Mouse (Mus musculus) megakaryocyte-erythroid progenitor cell, adult 5-6 weeks (primary cell): ENCODE results near the gene Olfr25. TPM values are rescaled to one million over a fixed set of nuclear protein-coding genes. Genes with fewer than 3 reads are reported as not detected.

ENCODE experiments used
- ATAC-seq: replicated peaks from 2 replicates; pipeline ENCODE4 v1.8.0; 2016; ENCODE audit warnings: mild to moderate bottlenecking, inconsistent platforms; ENCODE audit not compliant: severe bottlenecking, poor library complexity, low FRiP score, low TSS enrichment
- total RNA-seq, 2 experiments: library from RNA; stranded (forward) in 1 of 2; stranded (reverse) in 1 of 2; fragments of 200-1000, 215-1000 nt in 1 of 2; fragments of >200 nt in 1 of 2; fragmentation: Nextera tagmentation in 1 of 2; gene quantifications; 2 replicates each; pipeline ENCODE4 v1.2.3; 2014 to 2017

The Olfr25 gene
- total RNA-seq (2014; fragmentation: Nextera tagmentation), result not detected in 2 replicates
- not detected in 2 replicates for total RNA-seq (2017)

GRCm38 (mm10) chr9:38328760-38329159 lies at the start of gene Olfr25:
Gene Olfr25, plus strand, starts transcription at chr9:38329060.
- no peak for ATAC-seq

GRCm38 (mm10) chr9:38290807-38291206 lies 38.1 kb upstream of the Olfr25 start, which contains the start of gene Olfr896-ps1:
Gene Olfr896-ps1, plus strand, starts transcription at chr9:38291107.
- ATAC-seq, result no peak

- no peak for ATAC-seq
These were observed 19.3 kb downstream of the Olfr25 start, which contains the start of gene Olfr898 for GRCm38 (mm10) chr9:38348111-38348510. Gene Olfr898, plus strand, starts transcription at chr9:38348411.

- no peak for ATAC-seq
These were observed 37.7 kb downstream of the Olfr25 start, which contains the start of gene Olfr250 for GRCm38 (mm10) chr9:38366596-38366995. Gene Olfr250, plus strand, starts transcription at chr9:38366896.

- ATAC-seq, result no peak
These were observed 47.9 kb downstream of the Olfr25 start, which contains the start of gene Olfr251 for GRCm38 (mm10) chr9:38376786-38377185. Gene Olfr251, plus strand, starts transcription at chr9:38377086.

Other genes starting within 250 kb of the Olfr25 start
- gene Olfr887, start 245.0 kb upstream of the Olfr25 start, total RNA-seq (2014; fragmentation: Nextera tagmentation), result not detected in 2 replicates
- gene Olfr887, start 245.0 kb upstream of the Olfr25 start, total RNA-seq (2017), result not detected in 2 replicates
- not detected in 2 replicates for gene Olfr888, start 220.9 kb upstream of the Olfr25 start, total RNA-seq (2014; fragmentation: Nextera tagmentation)
- not detected in 2 replicates for gene Olfr888, start 220.9 kb upstream of the Olfr25 start, total RNA-seq (2017)
- gene Olfr889, start 213.9 kb upstream of the Olfr25 start, total RNA-seq (2014; fragmentation: Nextera tagmentation), result 0.13 and 0.15 TPM in 2 replicates
- gene Olfr889, start 213.9 kb upstream of the Olfr25 start, total RNA-seq (2017), result not detected in 2 replicates
- gene Olfr890, start 186.5 kb upstream of the Olfr25 start, total RNA-seq (2014; fragmentation: Nextera tagmentation), result not detected in 2 replicates
- not detected in 2 replicates for gene Olfr890, start 186.5 kb upstream of the Olfr25 start, total RNA-seq (2017)
- gene Olfr891, start 148.2 kb upstream of the Olfr25 start, total RNA-seq (2014; fragmentation: Nextera tagmentation), result not detected in 2 replicates
- gene Olfr891, start 148.2 kb upstream of the Olfr25 start, total RNA-seq (2017), result not detected in 2 replicates
- not detected in 2 replicates for gene Olfr893, start 120.7 kb upstream of the Olfr25 start, total RNA-seq (2014; fragmentation: Nextera tagmentation)
- gene Olfr893, start 120.7 kb upstream of the Olfr25 start, total RNA-seq (2017), result not detected in 2 replicates
- gene Olfr894, start 111.0 kb upstream of the Olfr25 start, total RNA-seq (2014; fragmentation: Nextera tagmentation), result not detected in 2 replicates
- not detected in 2 replicates for gene Olfr894, start 111.0 kb upstream of the Olfr25 start, total RNA-seq (2017)
- gene Olfr143, start 76.3 kb upstream of the Olfr25 start, total RNA-seq (2014; fragmentation: Nextera tagmentation), result not detected in 2 replicates
- gene Olfr143, start 76.3 kb upstream of the Olfr25 start, total RNA-seq (2017), result not detected in 2 replicates
- not detected in 2 replicates for gene Olfr895, start 61.2 kb upstream of the Olfr25 start, total RNA-seq (2014; fragmentation: Nextera tagmentation)
- gene Olfr895, start 61.2 kb upstream of the Olfr25 start, total RNA-seq (2017), result not detected in 2 replicates
- not detected in 2 replicates for gene Olfr896-ps1, start 38.0 kb upstream of the Olfr25 start, total RNA-seq (2014; fragmentation: Nextera tagmentation)
- gene Olfr896-ps1, start 38.0 kb upstream of the Olfr25 start, total RNA-seq (2017), result not detected in 2 replicates
- not detected in 2 replicates for gene Olfr898, start 19.4 kb downstream of the Olfr25 start, total RNA-seq (2014; fragmentation: Nextera tagmentation)
- gene Olfr898, start 19.4 kb downstream of the Olfr25 start, total RNA-seq (2017), result not detected in 2 replicates
- not detected in 2 replicates for gene Olfr250, start 37.8 kb downstream of the Olfr25 start, total RNA-seq (2014; fragmentation: Nextera tagmentation)
- gene Olfr250, start 37.8 kb downstream of the Olfr25 start, total RNA-seq (2017), result not detected in 2 replicates
- not detected in 2 replicates for gene Olfr251, start 48.0 kb downstream of the Olfr25 start, total RNA-seq (2014; fragmentation: Nextera tagmentation)
- not detected in 2 replicates for gene Olfr251, start 48.0 kb downstream of the Olfr25 start, total RNA-seq (2017)
- gene Olfr147, start 72.6 kb downstream of the Olfr25 start, total RNA-seq (2014; fragmentation: Nextera tagmentation), result not detected in 2 replicates
- gene Olfr147, start 72.6 kb downstream of the Olfr25 start, total RNA-seq (2017), result not detected in 2 replicates
- gene Olfr901, start 100.4 kb downstream of the Olfr25 start, total RNA-seq (2014; fragmentation: Nextera tagmentation), result not detected in 2 replicates
- not detected in 2 replicates for gene Olfr901, start 100.4 kb downstream of the Olfr25 start, total RNA-seq (2017)
- gene Olfr902, start 118.6 kb downstream of the Olfr25 start, total RNA-seq (2014; fragmentation: Nextera tagmentation), result not detected in 2 replicates
- gene Olfr902, start 118.6 kb downstream of the Olfr25 start, total RNA-seq (2017), result not detected in 2 replicates
- not detected in 2 replicates for gene Olfr904, start 134.1 kb downstream of the Olfr25 start, total RNA-seq (2014; fragmentation: Nextera tagmentation)
- gene Olfr904, start 134.1 kb downstream of the Olfr25 start, total RNA-seq (2017), result not detected in 2 replicates
- not detected in 2 replicates for gene Olfr905, start 142.0 kb downstream of the Olfr25 start, total RNA-seq (2014; fragmentation: Nextera tagmentation)
- gene Olfr905, start 142.0 kb downstream of the Olfr25 start, total RNA-seq (2017), result not detected in 2 replicates
- gene Olfr906, start 158.0 kb downstream of the Olfr25 start, total RNA-seq (2014; fragmentation: Nextera tagmentation), result not detected in 2 replicates
- not detected in 2 replicates for gene Olfr906, start 158.0 kb downstream of the Olfr25 start, total RNA-seq (2017)
- not detected in 2 replicates for gene Olfr907, start 166.7 kb downstream of the Olfr25 start, total RNA-seq (2014; fragmentation: Nextera tagmentation)
- not detected in 2 replicates for gene Olfr907, start 166.7 kb downstream of the Olfr25 start, total RNA-seq (2017)
- gene Olfr911-ps1, start 192.5 kb downstream of the Olfr25 start, total RNA-seq (2014; fragmentation: Nextera tagmentation), result not detected in 2 replicates
- gene Olfr911-ps1, start 192.5 kb downstream of the Olfr25 start, total RNA-seq (2017), result not detected in 2 replicates
- gene Olfr910, start 208.8 kb downstream of the Olfr25 start, total RNA-seq (2014; fragmentation: Nextera tagmentation), result not detected in 2 replicates
- gene Olfr910, start 208.8 kb downstream of the Olfr25 start, total RNA-seq (2017), result not detected in 2 replicates